Mouse (Mus musculus): ENCODE results near the gene Gpatch1.

- TF ChIP-seq CTCF (IDR thresholded peaks at IDR 0.05; ENCODE audit: low read depth), result no peak
- no peak for TF ChIP-seq EP300 (optimal IDR thresholded peaks at IDR 0.05)
These were observed 84.4 kb downstream of the Gpatch1 start for GRCm38 (mm10) chr7:35233861-35234260.

Measured in stomach, postnatal 0 days (tissue).